Mouse (Mus musculus) CH12.LX (cell line): Measurements from ENCODE around the gene Zranb3.

Experiments
- POLR2A ChIP-seq: IDR thresholded peaks from 2 replicates; pipeline ENCODE4 v1.6.1; 2011; ENCODE audit warnings: low read depth, mild to moderate bottlenecking, improper control_type of control experiment, low read length
- ZC3H11A ChIP-seq: IDR thresholded peaks from 2 replicates; pipeline ENCODE4 v1.6.1; 2012; ENCODE audit warnings: low read depth, mild to moderate bottlenecking, inconsistent platforms, low read length, improper control_type of control experiment

DNA sequence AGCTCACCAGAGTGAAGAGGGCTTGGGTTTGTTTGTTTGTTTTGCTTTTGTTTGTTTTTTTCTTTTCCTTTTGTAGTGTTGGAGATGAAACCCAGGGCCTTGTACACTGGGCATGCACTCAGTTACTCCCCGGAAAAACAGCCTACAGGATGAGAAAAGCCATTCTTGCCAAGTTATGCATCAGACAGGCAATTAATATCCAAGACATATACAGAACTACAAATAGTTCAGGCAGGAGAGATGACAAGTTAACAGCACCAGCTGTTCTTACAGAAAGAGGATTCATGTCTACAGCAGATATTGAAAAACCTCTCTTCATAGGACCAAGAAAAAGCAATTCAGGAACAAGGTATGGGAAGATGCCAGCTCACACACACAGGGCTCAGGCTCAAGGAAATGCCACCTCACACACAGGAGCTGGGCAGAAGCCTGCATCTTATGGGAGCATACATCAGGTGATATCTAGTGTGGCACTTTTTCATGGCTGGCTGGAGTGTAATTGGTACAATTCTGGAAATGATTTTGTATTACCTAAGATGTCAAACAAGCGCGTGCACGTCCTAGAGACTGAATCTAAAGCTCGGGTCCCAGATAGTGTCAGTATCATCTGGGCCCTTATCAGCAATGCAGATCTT lies 156.1 kb downstream of the Zranb3 start:
- TF ChIP-seq ZC3H11A: no peak
- no peak for TF ChIP-seq POLR2A
